Mouse (Mus musculus): ENCODE data around the gene Myh3. TPM values are rescaled to one million over a fixed set of nuclear protein-coding genes. Genes with fewer than 3 reads are reported as not detected.
"Not testable (repeated sequence)": the region's sequence is repeated elsewhere in the genome, so short reads cannot be mapped to it uniquely, and the experiment has no call there.

Myh3 gene
- polyA plus RNA-seq, 1 experiment, result 0.36 TPM

GRCm38 (mm10) chr11:67083712-67084340, 5.7 kb downstream of the Myh3 start:
- peak overlapping the region; percentile 19 for H3K4me3 ChIP-seq (ENCODE audit: low read depth, low read length)
- TF ChIP-seq CTCF (IDR thresholded peaks at IDR 0.05; ENCODE audit: low read depth, low read length) (peak; percentile 14), EP300 (IDR thresholded peaks at IDR 0.05; ENCODE audit: insufficient read depth, low read depth, low read length) (no peak), POLR2A (IDR thresholded peaks at IDR 0.05; ENCODE audit: insufficient read depth, low read length) (no peak)
- H3K9me3 ChIP-seq (replicated peaks; ENCODE audit: control insufficient read depth, insufficient read depth, low read length, poor library complexity, severe bottlenecking), result no peaks in the 10 kb centered on the region
- no peaks in the 10 kb centered on the region for H3K4me1 ChIP-seq (ENCODE audit: control insufficient read depth, insufficient read depth, low read length)
- no peak overlapping the region for H3K27ac ChIP-seq (ENCODE audit: insufficient read depth, low read length)
- H3K27me3 ChIP-seq (ENCODE audit: control insufficient read depth, insufficient read depth, low read length, poor library complexity, severe bottlenecking), result no peaks in the 10 kb centered on the region
- H3K36me3 ChIP-seq (ENCODE audit: control insufficient read depth, insufficient read depth, low read length, poor library complexity, severe bottlenecking), result no peaks in the 10 kb centered on the region
- no peak overlapping the region for H3K9ac ChIP-seq (ENCODE audit: low read depth, poor library complexity, severe bottlenecking)

- no peak overlapping the region for H3K4me3 ChIP-seq (ENCODE audit: low read depth, low read length)
- no peak overlapping the region for H3K9ac ChIP-seq (ENCODE audit: low read depth, poor library complexity, severe bottlenecking)
- no peaks in the 10 kb centered on the region for H3K4me1 ChIP-seq (ENCODE audit: control insufficient read depth, insufficient read depth, low read length)
- no peaks in the 10 kb centered on the region for H3K9me3 ChIP-seq (replicated peaks; ENCODE audit: control insufficient read depth, insufficient read depth, low read length, poor library complexity, severe bottlenecking)
- no peak overlapping the region for H3K27ac ChIP-seq (ENCODE audit: insufficient read depth, low read length)
- TF ChIP-seq EP300 (IDR thresholded peaks at IDR 0.05; ENCODE audit: insufficient read depth, low read depth, low read length) (no peak), CTCF (IDR thresholded peaks at IDR 0.05; ENCODE audit: low read depth, low read length) (peak; percentile 44)
- H3K27me3 ChIP-seq (ENCODE audit: control insufficient read depth, insufficient read depth, low read length, poor library complexity, severe bottlenecking), result no peaks in the 10 kb centered on the region
- H3K36me3 ChIP-seq (ENCODE audit: control insufficient read depth, insufficient read depth, low read length, poor library complexity, severe bottlenecking), result no peaks in the 10 kb centered on the region
Measured at GRCm38 (mm10) chr11:67085489-67085888, 7.4 kb downstream of the Myh3 start.

- TF ChIP-seq EP300 (IDR thresholded peaks at IDR 0.05; ENCODE audit: insufficient read depth, low read depth, low read length) (no peak), POLR2A (IDR thresholded peaks at IDR 0.05; ENCODE audit: insufficient read depth, low read length) (no peak), CTCF (IDR thresholded peaks at IDR 0.05; ENCODE audit: low read depth, low read length) (no peak)
- Histone ChIP-seq H3K4me3 (ENCODE audit: low read depth, low read length) (no peak overlapping the region), H3K27ac (ENCODE audit: insufficient read depth, low read length) (no peak overlapping the region), H3K9ac (ENCODE audit: low read depth, poor library complexity, severe bottlenecking) (no peak overlapping the region), H3K36me3 (ENCODE audit: control insufficient read depth, insufficient read depth, low read length, poor library complexity, severe bottlenecking) (no peaks in the 10 kb centered on the region), H3K9me3 (replicated peaks; ENCODE audit: control insufficient read depth, insufficient read depth, low read length, poor library complexity, severe bottlenecking) (no peaks in the 10 kb centered on the region), H3K27me3 (ENCODE audit: control insufficient read depth, insufficient read depth, low read length, poor library complexity, severe bottlenecking) (no peaks in the 10 kb centered on the region), H3K4me1 (ENCODE audit: control insufficient read depth, insufficient read depth, low read length) (no peaks in the 10 kb centered on the region)
Measured at GRCm38 (mm10) chr11:67086467-67087164, 8.5 kb downstream of the Myh3 start.

DNA sequence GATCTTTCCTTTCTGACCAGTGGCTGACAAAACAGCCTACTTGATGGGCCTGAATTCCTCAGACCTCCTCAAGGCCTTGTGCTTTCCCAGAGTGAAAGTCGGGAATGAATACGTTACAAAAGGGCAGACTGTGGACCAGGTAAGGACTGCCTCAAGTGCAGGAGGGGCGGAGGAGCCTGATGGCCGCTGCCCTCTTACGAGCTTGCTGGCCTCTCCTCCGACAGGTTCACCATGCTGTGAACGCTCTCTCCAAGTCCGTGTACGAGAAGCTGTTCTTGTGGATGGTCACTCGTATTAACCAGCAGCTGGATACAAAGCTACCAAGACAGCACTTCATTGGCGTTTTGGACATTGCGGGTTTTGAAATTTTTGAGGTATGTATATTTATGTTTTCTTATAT, 9.1 kb downstream of the Myh3 start:
- H3K36me3 ChIP-seq (ENCODE audit: control insufficient read depth, insufficient read depth, low read length, poor library complexity, severe bottlenecking), result no peaks in the 10 kb centered on the region
- H3K27ac ChIP-seq (ENCODE audit: insufficient read depth, low read length), result no peak overlapping the region
- no peak overlapping the region for H3K9ac ChIP-seq (ENCODE audit: low read depth, poor library complexity, severe bottlenecking)
- H3K4me3 ChIP-seq (ENCODE audit: low read depth, low read length), result no peak overlapping the region
- no peaks in the 10 kb centered on the region for H3K4me1 ChIP-seq (ENCODE audit: control insufficient read depth, insufficient read depth, low read length)
- no peak for TF ChIP-seq CTCF (IDR thresholded peaks at IDR 0.05; ENCODE audit: low read depth, low read length)
- TF ChIP-seq POLR2A (IDR thresholded peaks at IDR 0.05; ENCODE audit: insufficient read depth, low read length), result no peak
- TF ChIP-seq EP300 (IDR thresholded peaks at IDR 0.05; ENCODE audit: insufficient read depth, low read depth, low read length), result no peak
- no peaks in the 10 kb centered on the region for H3K27me3 ChIP-seq (ENCODE audit: control insufficient read depth, insufficient read depth, low read length, poor library complexity, severe bottlenecking)
- H3K9me3 ChIP-seq (replicated peaks; ENCODE audit: control insufficient read depth, insufficient read depth, low read length, poor library complexity, severe bottlenecking), result no peaks in the 10 kb centered on the region

DNA sequence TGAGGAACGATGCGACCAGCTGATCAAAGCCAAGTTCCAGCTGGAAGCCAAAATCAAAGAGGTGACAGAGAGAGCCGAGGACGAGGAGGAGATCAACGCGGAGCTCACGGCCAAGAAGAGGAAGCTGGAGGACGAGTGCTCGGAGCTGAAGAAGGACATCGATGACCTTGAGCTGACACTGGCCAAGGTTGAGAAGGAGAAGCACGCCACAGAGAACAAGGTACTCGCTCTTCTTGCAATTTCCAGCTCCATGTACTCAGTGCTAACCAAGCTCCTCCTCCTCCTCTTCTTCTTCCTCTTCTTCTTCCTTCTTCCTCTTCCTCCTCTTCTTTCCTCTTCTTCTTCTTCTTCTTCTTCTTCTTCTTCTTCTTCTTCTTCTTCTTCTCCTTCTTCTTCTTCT, 14.3 kb downstream of the Myh3 start:
- not testable (repeated sequence) for H3K9ac ChIP-seq (ENCODE audit: low read depth, poor library complexity, severe bottlenecking); H3K27ac ChIP-seq (ENCODE audit: insufficient read depth, low read length); H3K9me3 ChIP-seq (replicated peaks; ENCODE audit: control insufficient read depth, insufficient read depth, low read length, poor library complexity, severe bottlenecking); H3K27me3 ChIP-seq (ENCODE audit: control insufficient read depth, insufficient read depth, low read length, poor library complexity, severe bottlenecking); H3K4me1 ChIP-seq (ENCODE audit: control insufficient read depth, insufficient read depth, low read length); H3K36me3 ChIP-seq (ENCODE audit: control insufficient read depth, insufficient read depth, low read length, poor library complexity, severe bottlenecking); H3K4me3 ChIP-seq (ENCODE audit: low read depth, low read length)

DNA sequence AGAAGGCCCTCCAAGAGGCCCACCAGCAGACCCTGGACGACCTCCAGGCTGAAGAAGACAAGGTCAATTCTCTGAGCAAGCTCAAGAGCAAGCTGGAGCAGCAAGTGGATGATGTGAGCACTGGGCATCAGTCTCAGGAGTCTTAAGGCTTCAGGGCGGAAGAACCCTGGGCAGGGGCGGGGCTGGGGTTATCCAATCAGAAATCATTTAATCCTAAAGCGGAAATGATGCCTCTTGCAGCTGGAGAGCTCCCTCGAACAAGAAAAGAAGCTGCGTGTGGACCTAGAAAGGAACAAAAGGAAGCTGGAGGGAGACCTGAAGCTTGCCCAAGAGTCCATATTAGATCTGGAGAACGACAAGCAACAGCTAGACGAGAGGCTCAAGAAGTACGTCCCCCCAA, 15.1 kb downstream of the Myh3 start:
- no peak overlapping the region for H3K9ac ChIP-seq (ENCODE audit: low read depth, poor library complexity, severe bottlenecking)
- H3K9me3 ChIP-seq (replicated peaks; ENCODE audit: control insufficient read depth, insufficient read depth, low read length, poor library complexity, severe bottlenecking), result no peaks in the 10 kb centered on the region
- no peak overlapping the region for H3K4me3 ChIP-seq (ENCODE audit: low read depth, low read length)
- no peak overlapping the region for H3K27ac ChIP-seq (ENCODE audit: insufficient read depth, low read length)
- no peaks in the 10 kb centered on the region for H3K36me3 ChIP-seq (ENCODE audit: control insufficient read depth, insufficient read depth, low read length, poor library complexity, severe bottlenecking)
- TF ChIP-seq EP300 (IDR thresholded peaks at IDR 0.05; ENCODE audit: insufficient read depth, low read depth, low read length) (no peak), CTCF (IDR thresholded peaks at IDR 0.05; ENCODE audit: low read depth, low read length) (no peak), POLR2A (IDR thresholded peaks at IDR 0.05; ENCODE audit: insufficient read depth, low read length) (no peak)
- no peaks in the 10 kb centered on the region for H3K27me3 ChIP-seq (ENCODE audit: control insufficient read depth, insufficient read depth, low read length, poor library complexity, severe bottlenecking)
- H3K4me1 ChIP-seq (ENCODE audit: control insufficient read depth, insufficient read depth, low read length), result no peaks in the 10 kb centered on the region
